Mouse (Mus musculus) testis, adult 2 months (tissue): Measurements from ENCODE around the gene Fkbp4. TPM values are rescaled to one million over a fixed set of nuclear protein-coding genes. Genes with fewer than 3 reads are reported as not detected.

Experiments used
- H3K27ac ChIP-seq: fragments of 200-500 bp; 2 replicates; pipeline ENCODE4 v1.5.1; 2012; ENCODE audit warnings: low read depth, low read length; ENCODE audit not compliant: control insufficient read depth, insufficient read depth
- H3K27me3 ChIP-seq: fragments of 200-500 bp; 2 replicates; pipeline ENCODE4 v1.6.1; 2012; ENCODE audit warnings: mild to moderate bottlenecking, low read length, moderate library complexity; ENCODE audit not compliant: control insufficient read depth, insufficient read depth
- H3K36me3 ChIP-seq: fragments of 200-500 bp; 2 replicates; pipeline ENCODE4 v1.6.1; 2012; ENCODE audit warnings: mild to moderate bottlenecking, low read length; ENCODE audit not compliant: control insufficient read depth, insufficient read depth
- H3K4me1 ChIP-seq: fragments of 200-500 bp; 2 replicates; pipeline ENCODE4 v1.6.1; 2012; ENCODE audit warnings: low read length; ENCODE audit not compliant: control insufficient read depth, insufficient read depth
- H3K4me3 ChIP-seq: fragments of 200-500 bp; 2 replicates; pipeline ENCODE4 v1.5.1; 2012; ENCODE audit warnings: low read depth, mild to moderate bottlenecking, low read length, moderate library complexity, mixed read lengths; ENCODE audit not compliant: control insufficient read depth
- CTCF ChIP-seq: fragments of 200-500 bp; IDR thresholded peaks from 2 replicates; pipeline ENCODE4 v1.5.1; 2012; ENCODE audit warnings: low read depth, mild to moderate bottlenecking, inconsistent platforms, low read length, moderate library complexity; ENCODE audit not compliant: control insufficient read depth, insufficient read depth, insufficient replicate concordance
- POLR2A ChIP-seq: fragments of 200-500 bp; IDR thresholded peaks from 2 replicates; pipeline ENCODE4 v1.6.1; 2012; ENCODE audit warnings: low read depth, mild to moderate bottlenecking, inconsistent platforms, low read length, moderate library complexity; ENCODE audit not compliant: control insufficient read depth
- polyA plus RNA-seq: library from polyadenylated mRNA; depleted of rRNA; stranded (reverse); fragments of >200 nt; gene quantifications from 2 replicates; pipeline ENCODE4 v1.2.3, GENCODE M21; 2012

The Fkbp4 gene
- polyA plus RNA-seq, 1 experiment = 342 TPM

DNA sequence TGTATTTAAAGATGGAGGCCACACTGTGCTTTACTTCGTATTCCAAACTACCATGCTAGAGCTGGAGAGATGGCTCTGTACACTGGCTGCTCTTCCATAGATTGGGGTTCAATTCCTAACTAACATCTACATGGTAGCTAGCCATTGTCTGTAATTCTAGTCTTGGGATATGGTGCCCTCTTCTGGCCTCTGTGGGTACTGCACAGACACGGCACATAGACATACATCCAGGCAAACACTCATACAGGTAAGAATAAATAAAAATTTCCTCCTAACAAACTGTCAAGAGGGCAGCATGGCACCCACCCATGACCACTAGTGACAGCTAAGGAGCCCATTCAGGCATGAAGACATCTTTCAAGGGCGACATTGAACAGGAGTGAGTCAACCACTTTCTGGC is 27.4 kb downstream of the Fkbp4 start:
- H3K36me3 ChIP-seq = no peaks in the 10 kb centered on the region; the same call in 1 of the 2 replicates
- TF ChIP-seq POLR2A (no peak), CTCF (peak; percentile 21; the same call in 1 of the 2 replicates)

DNA sequence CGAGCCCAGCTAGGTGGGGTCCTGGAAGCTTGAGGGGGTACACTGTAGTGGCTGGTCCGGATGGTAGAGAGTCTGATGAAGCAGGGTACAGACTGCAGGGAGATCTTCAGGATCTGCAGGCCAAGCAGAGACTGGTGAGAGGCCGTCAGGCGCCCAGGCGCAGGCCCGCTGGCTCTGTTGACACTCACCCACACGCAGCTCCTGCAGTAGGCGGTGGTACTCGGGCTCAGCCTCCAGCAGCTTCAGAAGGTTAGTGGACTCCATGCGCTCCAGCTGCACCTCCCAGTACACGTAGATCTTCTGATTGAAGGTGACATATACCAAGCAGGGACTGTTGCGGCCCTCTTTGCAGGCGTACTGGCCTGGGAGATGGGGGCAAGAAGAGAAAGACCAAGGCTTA is 28.2 kb downstream of the Fkbp4 start:
- Histone ChIP-seq H3K4me1 (no peaks in the 10 kb centered on the region), H3K27ac (no peak overlapping the region), H3K4me3 (no peak overlapping the region), H3K36me3 (no peaks in the 10 kb centered on the region; the same call in 1 of the 2 replicates), H3K27me3 (no peaks in the 10 kb centered on the region)
- no peak for TF ChIP-seq POLR2A
- TF ChIP-seq CTCF = no peak

More for the DNA sequence above, 27.4 kb downstream of the Fkbp4 start:
- H3K27ac ChIP-seq = no peak overlapping the region
- no peak overlapping the region for H3K4me3 ChIP-seq
- H3K4me1 ChIP-seq = peaks cover 3% of the 10 kb centered on the region; the same call in 1 of the 2 replicates
- H3K27me3 ChIP-seq = no peaks in the 10 kb centered on the region

DNA sequence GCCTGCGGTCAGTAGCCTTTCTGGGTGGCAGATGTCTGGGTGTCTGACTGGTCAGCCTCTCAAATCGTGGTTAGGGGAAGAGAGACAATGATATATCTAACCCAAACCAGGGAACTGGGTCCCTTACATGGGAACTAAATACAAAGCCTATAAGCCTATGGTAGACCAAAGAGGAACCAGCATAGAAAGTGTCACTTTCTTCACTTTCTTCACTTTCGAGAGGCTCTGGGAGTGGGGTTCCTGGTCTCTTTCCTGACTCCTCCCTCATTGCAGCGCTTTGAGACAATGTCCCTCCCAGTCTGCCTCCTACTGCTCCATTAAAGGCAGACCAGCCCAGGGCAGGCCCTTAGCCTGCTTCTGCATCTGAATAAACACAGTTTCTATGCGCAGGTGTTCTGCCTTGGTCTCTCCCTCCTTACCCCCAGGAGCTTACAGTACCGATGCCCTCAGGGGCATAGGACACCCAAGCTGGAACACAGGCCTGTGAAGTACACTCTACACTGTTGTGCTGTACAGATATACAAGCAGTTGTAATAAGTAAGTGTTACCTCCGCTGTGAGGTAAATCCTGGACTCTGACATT is 29.8 kb downstream of the Fkbp4 start:
- TF ChIP-seq POLR2A (no peak), CTCF (no peak)
- no peaks in the 10 kb centered on the region for H3K27me3 ChIP-seq
- no peak overlapping the region for H3K27ac ChIP-seq
- H3K36me3 ChIP-seq = no peaks in the 10 kb centered on the region; the same call in 1 of the 2 replicates
- no peaks in the 10 kb centered on the region for H3K4me1 ChIP-seq
- H3K4me3 ChIP-seq = no peak overlapping the region

DNA sequence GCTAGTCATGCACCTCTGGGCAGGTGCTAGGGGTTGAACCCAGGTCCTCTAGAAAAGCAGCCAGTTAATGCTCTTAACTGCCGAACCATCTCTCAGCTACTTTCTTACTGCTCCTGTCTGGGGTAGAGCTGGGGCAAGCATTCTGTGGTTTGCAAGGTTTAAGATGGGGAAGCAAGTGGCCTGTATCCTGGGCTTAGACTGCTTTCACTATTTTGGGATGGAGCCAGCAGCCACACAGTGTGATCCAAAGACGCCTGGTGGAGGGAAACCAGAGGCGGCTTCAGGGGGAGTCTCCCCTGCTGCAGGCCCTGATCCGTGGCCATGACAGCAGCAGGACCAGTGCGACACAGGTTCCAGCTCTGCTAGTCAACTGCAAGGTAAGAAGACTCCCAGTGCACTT is 33.8 kb downstream of the Fkbp4 start:
- TF ChIP-seq CTCF = no peak
- Histone ChIP-seq H3K36me3 (no peaks in the 10 kb centered on the region), H3K4me3 (no peak overlapping the region), H3K27ac (no peak overlapping the region), H3K27me3 (no peaks in the 10 kb centered on the region), H3K4me1 (peaks cover 4% of the 10 kb centered on the region)

DNA sequence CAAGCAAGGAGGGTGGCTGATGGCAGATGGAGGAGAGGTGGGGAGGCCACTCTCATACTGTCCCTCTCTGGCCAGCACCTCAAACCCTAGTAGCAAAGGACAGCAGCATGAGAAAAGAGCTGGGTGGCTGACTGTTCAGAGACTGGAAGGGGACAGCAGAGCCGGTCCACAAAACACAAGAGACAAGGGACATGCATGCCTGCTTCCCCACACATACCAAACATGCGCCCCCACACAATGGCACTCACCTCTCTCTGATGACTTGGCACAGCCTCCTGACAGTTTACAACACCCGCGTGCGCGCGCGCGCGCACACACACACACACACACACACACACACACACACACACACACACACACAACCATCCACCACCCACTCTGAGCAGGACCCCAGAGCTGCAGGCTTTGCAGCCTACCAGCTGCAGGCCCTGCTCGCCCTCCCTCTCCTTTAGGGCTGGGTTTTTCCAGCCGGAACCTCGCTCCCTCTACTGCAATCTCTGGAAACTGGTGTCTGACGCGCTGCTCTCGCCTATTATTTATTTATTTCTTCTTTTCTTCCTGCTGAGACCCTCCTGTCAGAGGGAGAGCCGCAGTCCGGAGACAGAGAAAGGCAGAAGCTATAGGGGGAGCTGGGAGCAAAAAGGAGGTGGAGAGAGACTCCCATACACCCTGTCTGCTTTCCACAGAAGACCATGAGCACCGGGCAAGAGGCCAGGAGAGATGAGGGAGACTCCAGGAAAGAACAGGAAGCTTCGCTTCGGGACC is 38.9 kb downstream of the Fkbp4 start:
- no peak overlapping the region for H3K4me3 ChIP-seq
- TF ChIP-seq POLR2A (no peak), CTCF (no peak)
- peaks cover 9% of the 10 kb centered on the region for H3K4me1 ChIP-seq
- H3K36me3 ChIP-seq = no peaks in the 10 kb centered on the region
- H3K27me3 ChIP-seq = no peaks in the 10 kb centered on the region
- H3K27ac ChIP-seq = no peak overlapping the region

DNA sequence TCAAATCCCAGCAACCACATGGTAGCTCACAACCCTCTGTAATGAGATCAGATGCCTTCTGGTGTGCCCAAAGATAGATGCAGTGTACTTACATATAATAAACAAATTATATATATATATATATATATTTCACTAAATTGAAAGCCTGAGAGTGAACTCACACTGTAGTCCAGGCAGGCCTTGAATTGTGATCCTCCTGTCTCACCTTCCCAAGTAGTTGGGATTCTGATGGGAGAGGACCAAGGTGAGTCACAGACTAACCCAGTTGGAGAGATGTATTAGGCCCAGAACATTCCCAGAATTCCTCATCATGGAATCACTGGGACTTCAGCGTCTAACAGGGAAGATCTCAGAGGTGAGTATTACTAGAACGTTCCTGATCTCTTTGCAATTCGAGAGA is 39.5 kb downstream of the Fkbp4 start, which contains the start of gene Nrip2:
Gene Nrip2 (plus strand): TSS at position 301 of the 400 bp plus-strand sequence.
- Histone ChIP-seq H3K27me3 (no peaks in the 10 kb centered on the region), H3K36me3 (no peaks in the 10 kb centered on the region), H3K27ac (no peak within 1 kb of the TSS), H3K4me3 (no peak within 1 kb of the TSS), H3K4me1 (peaks cover 9% of the 10 kb centered on the region)
- TF ChIP-seq POLR2A = no peak
- no peak for TF ChIP-seq CTCF

DNA sequence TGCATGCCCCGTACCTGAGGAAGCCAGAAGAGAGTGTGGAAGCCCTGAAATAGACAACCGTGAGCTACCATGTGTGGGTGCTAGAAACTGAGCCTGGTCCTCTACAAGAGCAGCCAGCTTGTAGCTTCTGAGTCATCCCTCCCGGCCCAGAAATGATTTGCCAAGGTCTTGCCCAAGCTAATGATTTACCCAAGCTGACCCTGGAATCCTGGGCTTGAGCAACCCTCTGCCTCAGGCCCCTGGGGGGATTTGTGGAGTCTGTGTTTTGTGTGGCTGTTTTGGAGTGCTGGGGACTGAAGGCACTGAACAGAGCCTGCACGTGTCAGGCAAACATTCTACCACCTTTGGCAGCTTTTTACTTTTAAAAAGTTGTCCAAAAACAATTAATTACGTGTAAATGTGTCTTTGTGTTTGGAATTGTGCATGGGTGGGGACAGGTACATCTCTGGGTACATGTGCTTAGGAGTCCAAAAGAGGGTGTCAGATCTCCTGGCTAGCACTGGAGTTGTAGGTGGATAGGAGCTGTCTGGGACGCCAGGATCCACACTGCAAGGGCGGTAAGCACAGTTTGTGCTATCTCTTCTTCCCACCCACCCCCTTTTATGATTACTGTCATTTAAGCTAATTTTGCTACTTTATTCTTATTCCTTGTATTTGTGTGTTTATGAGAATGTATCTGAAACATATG is 40.8 kb downstream of the Fkbp4 start:
- H3K4me3 ChIP-seq = no peak overlapping the region
- no peak overlapping the region for H3K27ac ChIP-seq
- H3K36me3 ChIP-seq = no peaks in the 10 kb centered on the region
- no peak for TF ChIP-seq CTCF
- TF ChIP-seq POLR2A = no peak
- peaks cover 9% of the 10 kb centered on the region for H3K4me1 ChIP-seq
- no peaks in the 10 kb centered on the region for H3K27me3 ChIP-seq
